Mouse (Mus musculus): ENCODE measurements around the gene Actr3.
"Not testable (repeated sequence)": the region's sequence is repeated elsewhere in the genome, so short reads cannot be mapped to it uniquely, and the experiment has no call there.

Actr3 gene

DNA sequence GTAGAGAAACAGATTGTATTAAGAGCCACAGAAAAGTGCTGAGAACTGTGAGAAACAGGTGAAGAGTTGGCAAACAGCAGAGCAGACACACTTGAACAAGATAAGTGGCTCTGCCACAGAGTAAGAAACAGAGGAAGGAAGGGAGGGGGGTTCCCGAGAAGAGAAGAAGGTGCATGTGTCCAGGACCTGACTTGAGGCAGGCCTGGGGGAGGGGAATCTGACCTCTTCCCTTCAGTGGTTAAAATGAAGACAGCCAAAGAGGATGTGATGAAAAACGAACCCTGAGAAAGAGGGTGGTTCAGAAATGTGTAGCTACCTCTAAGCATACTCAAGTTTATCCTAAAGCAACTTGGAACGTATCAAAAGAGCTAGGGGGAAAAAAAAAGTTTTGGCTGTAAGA, 2.4 kb upstream of the Actr3 start:
- DNase-seq = peak; percentile 57

DNA sequence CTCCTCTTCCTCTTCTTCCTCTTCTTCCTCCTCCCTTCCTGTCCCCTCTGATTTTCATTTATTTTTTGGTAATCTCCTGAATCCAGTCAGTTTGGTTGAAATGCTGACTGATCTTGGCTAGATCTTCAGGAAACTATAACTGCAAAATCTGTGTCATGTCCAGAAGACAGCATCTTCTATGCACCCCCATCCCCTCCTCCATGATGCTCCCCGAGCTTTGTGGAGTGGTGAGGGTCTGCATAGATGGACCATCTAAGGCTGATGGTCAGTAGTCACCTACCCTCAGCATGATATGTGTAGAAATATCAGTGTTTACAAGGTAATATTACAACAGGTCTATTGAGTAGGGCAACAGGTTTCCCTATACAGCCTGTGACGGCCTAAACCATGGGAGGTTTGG, 1.6 kb upstream of the Actr3 start:
- DNase-seq = no peak

DNA sequence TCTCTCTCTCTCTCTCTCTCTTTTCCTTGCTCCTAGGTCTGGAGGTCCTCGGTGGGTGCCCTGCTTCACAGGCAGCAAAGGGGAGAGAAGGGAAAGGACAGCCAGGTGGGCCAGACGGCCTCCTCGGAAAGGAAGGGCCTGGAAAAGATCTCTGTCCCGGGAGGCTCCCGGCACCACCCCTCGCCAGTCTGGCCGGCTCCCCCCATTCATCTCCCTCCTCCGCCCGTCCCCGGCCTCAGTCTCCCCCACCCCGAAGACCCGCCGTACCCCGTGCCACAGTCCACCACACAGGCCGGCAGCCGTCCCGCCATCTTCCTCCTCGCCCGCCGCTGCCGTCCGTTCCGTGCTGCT, 534 bp downstream of the Actr3 start:
- no peak for DNase-seq

DNA sequence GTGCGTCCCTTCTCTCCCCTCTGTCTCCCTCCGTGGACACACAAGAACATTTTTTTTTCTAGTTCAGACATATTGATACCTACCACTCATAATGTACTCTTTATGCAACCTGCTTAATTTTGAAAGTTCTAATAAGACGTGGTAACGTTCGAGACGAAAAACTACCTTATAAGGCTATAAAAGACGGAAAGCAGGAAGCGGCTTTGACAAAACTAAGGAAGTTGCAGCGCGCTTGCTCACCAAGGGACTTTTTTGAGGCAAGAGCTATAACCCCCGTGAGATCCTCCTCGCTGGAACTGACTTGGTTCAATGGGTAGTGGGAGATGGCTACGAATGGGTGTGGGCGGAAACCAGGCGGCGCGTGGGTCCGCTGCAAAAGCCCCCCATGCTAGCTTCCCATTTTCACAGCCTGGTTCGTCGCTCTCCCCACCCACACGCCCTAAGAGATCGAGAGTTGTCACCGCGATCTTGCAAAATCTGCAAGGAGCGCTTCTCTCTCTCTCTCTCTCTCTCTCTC, 984 bp downstream of the Actr3 start:
- peak; percentile 56 for DNase-seq

DNA sequence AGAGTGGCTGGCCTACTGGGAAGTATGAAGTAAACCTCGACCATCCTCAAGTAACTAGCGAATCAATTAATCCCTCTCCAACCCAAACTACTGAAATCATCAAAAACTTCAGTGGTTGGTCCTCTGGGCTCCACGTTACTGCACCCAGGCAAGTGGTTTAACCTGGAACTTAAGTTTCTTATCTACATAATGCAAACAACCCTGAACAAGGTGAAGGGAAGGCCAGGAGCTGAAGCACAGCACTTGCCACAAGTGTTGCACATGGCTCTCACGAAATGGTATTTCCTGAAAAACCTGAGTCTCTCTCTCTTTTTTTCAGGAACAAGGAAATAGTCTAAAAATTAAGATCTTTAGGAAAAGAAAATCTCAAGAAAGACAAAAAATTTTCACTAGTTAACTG, 4.2 kb downstream of the Actr3 start:
- no peak for DNase-seq

DNA sequence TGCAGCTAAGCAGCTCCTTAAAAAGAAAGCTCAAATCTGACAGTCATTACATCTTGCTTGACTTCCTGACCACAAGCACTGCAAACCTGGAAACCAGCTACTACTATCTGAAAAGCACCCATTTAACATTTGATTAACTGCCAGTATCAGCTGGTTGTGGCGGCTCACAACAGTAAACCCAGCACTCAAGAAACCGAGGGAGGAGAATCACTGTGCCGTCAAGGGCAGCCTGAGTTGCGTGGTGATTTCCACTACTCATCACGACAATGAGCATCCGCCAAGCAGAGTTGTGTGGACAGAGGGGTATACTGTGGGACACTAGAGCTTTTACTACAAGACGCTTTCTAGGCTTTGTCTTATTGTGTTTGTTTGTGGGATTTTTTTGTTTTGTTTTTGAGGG, 4.8 kb downstream of the Actr3 start:
- no peak for DNase-seq

DNA sequence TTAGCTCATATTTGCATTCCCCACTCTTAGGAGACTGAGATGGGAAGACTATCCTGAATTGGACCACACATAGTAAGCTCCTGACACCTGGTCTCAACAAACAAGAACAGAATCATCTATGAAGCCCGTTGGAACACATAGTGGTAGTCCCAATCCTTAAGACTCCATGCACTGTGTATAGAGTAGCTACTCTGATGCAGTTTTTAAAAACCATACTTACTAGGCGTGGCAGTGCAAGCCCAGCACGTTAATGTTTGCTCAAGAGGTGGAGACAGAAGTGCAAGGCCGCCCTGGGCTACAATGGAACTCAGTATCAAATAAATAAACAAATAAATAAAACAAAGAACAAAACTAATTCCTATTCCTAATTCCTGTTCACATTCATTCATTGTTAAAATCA, 5.5 kb downstream of the Actr3 start:
- no peak for DNase-seq

DNA sequence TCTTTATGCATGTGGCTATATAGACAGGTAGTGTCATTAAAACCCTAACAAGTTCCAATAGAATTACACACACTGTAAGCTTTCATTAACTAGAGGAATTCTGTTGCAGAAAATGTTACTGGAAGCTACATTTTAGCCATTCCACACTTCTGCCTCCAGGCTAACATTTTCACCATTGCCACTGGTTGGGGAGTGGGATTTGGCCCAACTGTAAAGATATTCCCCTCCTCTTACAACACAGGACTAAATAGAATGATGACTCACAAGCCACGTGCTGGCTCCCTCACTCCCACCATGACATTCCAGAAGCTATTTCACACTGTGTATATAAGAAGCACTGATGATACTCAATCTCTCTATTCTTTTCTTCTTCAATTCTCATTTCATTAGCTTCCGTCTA, 7.2 kb downstream of the Actr3 start:
- DNase-seq = no peak

DNA sequence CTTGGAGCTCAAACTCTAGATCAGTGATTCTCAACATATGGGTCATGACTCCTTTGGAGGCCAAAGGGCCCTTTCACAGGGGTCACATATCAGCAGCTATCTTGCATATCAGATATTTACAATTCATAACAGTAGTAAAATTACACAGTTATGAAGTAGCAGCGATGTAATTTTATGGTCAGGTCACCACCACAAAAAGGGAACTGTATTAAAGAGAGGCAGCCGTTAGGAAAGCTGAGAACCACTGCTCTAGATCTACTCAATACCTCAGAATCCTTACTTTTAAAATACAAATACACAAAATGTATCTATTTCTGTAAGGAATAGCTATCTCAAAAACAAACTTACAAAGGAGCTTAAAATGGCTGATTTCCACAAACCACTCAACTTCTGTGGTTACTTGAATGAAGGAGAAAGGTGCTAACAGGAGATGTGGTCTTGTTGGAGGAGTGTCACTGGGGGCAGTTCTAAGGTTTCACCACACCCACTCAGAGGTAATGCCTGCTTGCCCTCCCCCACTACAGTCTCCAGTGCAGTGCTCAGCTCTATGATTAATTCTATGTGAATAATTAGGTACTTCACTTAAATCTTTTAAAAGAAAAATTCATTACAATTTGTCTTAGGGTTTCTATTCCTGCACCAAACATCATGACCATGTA, 9.0 kb downstream of the Actr3 start:
- DNase-seq = no peak

DNA sequence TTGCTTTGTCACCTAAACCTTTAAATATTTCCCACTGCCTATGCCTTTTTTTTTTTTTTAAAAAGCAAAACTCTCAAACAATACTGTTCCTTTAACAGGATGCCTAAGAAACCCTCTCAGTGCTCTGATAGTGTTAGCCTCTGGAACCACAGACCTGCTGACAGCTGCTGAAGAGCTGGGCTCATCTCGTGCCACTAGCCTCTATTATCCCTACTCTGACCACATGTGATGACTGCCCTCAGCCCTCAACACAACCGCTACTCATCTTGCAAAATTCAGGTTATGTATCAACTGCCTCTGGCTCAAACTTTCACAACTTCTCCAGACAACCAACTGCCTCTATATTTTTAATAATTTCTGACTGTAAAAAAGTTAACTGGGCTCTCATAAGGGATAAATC, 15.6 kb downstream of the Actr3 start:
- no peak for DNase-seq

DNA sequence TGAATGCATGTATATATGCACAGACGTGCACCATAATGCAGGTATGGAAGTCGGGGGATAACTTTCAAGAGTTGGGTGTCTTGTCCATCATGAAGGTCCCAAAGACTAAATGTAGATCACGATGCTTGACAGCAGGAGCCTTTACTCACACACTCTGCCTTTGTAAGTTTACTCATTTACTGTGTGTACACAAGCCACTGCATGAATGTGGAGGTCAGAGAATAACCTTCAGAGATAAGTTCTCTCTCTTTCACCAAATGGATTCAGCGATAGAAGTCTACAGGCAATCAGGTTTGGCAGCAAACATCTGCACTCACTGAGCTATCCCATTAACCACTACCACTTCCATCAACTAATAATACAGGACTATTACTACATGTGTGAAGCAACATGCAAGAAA, 16.8 kb downstream of the Actr3 start:
- DNase-seq = no peak

DNA sequence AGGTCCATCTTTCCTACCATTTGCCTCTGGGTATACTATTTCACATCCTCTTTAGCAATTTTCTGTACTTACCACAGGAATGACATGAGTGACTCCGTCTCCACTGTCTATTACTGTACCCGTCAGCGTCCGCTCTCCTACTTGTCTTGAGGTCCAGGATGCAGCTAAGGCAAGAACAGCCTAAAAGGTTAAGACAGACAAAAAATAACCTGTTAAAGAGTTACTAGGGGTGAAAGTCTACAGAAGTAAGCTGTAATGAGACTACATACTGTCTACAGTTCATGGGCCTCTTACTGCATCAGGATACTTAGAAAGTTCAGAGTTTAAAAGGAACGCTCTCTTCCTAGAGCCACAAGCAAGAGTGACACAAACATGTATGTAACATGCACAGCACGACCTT, 28.3 kb downstream of the Actr3 start:
- DNase-seq = no peak

DNA sequence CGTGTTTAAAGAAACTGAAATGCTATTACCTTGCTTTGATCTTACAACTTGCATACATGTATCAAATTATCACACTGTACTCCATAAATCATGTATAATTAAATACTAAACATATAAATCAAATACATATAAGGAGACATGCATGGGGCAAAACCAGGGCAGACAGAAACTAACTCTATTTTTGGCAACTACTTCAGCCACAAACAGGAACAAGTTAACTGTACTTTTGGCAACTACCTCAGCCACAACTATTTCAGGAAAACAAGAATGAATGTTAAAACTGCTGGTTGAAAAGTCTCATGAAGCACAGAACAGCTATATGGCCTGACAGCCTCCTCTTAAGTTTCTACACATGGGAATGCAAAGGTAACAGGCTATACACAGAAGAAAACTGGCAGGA, 40.1 kb downstream of the Actr3 start:
- no peak for DNase-seq

DNA sequence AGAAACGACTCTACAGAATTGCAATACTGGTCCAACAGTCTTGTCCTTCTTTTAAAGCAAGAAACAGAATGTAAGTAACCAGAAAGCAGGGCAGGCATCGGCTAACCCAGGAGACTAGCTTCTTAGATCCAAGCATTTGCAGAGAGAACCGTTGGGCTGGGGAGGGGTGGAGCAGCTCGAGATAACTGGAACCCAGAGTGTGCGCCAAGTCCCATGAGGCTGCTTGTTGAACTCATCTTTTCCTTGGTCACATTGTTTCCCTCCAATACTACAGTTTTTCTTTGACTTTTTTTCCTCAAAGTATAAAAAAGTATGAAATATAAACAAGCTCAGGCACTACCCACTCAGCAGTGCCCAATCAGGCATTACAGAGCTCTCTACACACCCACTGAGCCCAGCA, 42.2 kb downstream of the Actr3 start:
- DNase-seq = not testable (repeated sequence)

DNA sequence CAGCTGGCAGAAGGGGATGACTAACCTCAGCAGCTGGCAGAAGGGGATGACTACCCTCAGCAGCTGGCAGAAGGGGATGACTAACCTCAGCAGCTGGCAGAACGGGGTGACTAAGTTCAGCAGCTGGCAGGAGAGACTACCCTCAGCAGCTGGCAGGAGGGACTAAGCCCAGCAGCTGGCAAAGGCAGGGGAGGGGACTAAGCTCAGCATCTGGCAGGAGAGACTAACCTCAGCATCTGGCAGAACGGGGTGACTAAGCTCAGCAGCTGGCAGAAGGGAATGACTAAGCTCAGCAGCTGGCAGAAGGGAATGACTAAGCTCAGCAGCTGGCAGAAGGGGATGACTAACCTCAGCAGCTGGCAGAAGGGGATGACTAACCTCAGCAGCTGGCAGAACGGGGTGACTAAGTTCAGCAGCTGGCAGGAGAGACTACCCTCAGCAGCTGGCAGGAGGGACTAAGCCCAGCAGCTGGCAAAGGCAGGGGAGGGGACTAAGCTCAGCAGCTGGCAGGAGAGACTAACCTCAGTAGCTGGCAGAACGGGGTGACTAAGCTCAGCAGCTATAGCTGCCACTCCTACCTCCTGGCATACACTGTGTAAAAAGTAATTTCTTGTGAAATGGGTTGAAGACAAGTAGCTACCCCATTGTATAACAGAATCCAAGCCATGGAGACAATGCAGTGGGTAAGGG, 45.3 kb downstream of the Actr3 start:
- DNase-seq = not testable (repeated sequence)

DNA sequence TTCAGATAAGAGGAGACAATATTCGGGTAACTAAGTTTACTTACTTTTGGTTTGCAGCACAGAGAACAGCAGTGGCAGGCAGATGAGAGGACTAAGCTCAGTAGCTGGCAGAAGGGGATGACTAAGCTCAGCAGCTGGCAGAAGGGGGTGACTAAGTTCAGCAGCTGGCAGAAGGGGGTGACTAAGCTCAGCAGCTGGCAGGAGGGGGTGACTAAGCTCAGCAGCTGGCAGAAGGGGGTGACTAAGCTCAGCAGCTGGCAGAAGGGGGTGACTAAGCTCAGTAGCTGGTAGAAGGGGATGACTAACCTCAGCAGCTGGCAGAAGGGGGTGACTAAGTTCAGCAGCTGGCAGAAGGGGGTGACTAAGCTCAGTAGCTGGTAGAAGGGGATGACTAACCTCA, 45.9 kb downstream of the Actr3 start:
- not testable (repeated sequence) for DNase-seq

DNA sequence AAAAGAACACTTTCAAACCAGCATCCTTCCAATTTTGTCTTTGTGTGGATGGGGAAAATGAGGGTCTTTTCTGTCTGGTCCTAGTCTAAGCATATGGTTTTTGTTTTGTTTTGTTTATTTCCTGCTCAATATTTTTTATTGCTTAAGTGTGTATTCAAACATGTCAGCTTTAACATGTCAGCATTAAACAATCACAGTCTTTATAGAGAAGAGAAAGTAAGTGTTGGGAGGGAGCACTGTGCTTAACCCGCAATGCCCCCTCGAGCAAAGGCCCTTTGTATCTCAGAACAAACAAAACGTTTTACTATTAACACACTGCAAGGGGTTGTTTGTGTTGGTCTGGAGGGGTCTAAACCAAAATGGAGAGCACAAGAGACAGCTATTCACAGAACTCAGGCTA, 47.2 kb downstream of the Actr3 start:
- DNase-seq = no peak

DNA sequence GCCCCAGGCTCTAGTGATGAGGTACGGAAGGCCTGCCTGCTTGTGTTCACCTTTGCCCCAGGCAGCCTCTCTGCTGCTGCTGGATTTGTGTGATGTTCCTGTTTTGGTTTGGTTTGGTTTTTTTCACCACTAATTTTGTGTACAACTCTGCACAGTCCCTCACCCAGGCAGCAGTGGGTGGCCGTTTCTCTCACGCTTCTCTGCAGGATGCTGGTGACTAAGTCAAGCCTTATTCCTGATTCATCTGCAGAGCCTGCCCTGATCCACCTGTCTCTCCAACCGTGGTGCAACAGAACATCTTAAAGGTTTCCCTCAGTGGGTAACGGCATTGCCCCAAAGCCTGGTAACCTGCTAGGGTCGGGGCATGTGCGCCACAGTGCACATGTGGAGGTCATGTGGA, 49.3 kb downstream of the Actr3 start:
- no peak for DNase-seq

DNA sequence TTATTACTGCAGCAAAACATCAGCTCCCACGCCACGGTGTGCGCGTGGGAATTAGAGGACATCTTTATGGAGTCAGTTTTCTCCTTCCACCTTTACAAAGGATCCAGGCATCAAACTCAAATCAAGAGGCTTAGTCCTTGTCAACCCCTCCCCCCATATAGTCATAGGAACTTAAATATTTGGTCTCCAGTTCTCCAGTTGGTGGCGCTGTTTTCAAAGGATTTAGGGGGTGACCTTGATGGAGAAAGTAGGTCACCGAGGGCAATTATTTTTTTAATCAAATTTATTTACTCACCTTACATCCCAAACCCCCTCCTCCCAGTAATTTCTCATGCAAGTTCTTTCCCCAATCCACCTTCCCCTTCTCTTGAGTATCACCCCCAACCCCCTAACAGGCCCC, 52.9 kb downstream of the Actr3 start:
- no peak for DNase-seq

DNA sequence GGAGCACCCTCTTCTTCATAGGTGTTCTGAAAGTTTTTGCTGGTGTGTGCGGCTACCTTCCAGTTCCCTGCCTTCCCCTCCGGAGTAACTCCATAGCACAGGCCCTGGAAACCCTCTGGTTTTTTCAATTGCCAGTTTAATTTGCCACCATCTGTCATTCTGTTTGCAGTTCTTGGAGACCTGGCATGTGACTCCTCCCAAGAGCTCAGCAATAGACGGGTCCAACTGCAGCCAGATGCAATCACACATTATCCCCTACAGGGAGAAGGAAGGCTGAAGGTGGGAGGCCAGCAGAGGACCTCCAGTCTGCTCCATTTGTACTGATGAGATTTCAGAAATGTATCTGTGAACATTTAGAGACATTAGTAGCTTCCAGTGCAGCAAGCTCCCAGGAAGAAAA, 56.6 kb downstream of the Actr3 start:
- DNase-seq = no peak

DNA sequence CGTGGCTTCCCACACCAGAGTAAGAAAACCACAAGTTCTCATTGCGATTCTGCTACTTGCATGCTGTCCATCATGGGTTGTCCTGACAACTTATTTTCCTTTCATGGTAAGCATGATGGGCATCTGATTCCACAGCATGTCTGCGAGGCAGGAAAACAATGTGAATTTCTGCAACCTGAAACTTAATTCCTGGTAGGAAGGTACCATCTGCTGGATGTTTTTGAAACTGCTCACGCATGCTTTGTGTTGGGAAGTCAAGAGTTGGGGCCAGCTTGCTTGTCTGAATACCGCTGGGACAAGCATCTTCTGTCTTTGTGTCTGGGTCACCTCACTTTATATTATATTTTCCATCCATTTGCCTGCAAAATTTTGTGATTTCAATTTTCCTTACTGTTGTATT, 62.7 kb downstream of the Actr3 start:
- no peak for DNase-seq

DNA sequence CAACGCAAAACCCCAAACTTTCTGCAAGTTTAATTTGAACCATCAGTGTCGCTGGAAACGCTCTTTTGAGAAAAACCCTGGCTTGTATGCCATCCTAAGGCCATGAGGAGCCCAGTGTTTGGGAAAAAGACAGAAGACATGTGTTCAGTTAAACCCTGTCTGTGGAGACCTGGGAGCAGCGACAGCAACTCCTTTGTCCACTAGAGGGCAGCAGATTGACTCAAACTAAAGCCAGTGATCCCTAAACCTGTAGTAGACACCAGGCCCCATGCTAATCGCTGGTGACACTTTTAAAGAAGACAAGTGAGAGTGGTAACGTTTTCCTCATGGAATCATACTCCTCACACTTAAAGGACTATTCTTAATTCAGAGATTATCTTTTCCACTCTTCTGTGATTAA, 64.7 kb downstream of the Actr3 start:
- peak; percentile 42 for DNase-seq

DNA sequence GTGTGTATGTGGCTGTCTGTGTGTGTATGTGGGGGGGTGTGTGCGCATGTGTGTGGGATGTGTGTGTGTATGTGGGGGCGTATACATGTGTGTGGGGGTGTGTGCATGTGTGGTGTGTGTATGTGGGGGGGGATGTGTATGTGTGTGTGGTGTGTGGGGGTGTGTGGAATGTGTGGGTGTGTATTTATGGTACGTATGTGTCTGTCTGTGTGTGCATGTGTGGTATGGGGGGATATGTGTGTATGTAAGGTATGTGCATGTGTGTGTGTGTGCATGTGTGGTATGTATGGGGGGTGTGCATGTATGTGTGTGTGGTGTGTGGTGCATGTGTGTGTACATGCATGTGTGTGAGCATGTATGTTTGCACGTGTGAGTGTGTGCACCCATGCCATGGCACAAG, 70.0 kb downstream of the Actr3 start:
- no peak for DNase-seq

DNA sequence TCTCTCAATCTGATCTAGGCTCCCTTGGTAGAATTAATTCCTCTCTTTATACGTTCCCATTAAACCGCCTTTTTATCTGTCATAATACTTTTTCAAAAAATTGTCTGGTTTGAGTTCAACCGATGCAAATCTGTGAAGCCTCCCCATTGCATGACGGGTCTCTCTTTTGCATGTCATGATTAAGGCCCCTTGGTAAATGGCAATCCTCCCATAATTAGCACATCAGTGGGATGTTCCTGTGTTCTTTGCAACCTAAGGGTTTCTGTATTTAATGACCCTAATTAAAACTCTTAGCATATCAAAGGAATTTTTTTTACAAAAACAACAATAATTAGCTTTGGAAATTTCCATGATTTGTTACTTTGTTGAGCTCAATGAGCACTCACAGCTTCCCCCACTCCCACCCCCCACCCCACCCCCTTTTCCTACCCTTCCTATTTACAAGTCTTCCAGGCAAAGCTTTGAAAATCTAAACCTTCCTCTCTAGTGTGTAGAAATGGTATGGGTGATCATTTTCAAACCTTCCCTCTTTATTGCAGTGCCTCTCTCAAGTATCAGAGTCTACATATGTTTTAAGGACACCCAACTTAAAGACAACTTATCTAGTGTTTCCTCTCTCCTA, 84.0 kb downstream of the Actr3 start:
- DNase-seq = no peak

DNA sequence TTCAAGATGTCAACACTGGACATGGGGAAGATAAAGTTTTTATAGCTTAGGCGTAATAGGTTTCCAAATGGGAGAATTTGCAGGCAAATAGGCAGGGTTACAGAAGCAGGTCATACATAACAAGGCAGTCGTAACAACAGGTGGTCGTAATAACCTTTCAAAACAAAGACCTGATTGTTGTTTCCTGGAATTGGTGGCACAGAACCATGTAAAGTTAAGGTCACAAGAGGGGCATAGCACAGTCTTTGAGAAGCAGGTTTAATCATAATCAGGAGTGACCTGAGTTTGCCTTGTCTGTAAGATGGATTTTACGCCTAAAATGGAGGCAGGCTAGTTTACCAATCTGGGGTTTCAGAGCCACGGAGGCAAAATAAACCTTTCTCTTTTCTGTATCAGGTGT, 84.7 kb downstream of the Actr3 start:
- DNase-seq = no peak
